Mouse (Mus musculus): ENCODE measurements around the gene B3galt4. TPM values are rescaled to one million over a fixed set of nuclear protein-coding genes. Genes with fewer than 3 reads are reported as not detected.
A peak's percentile ranks its signal among the peaks of the same experiment; 100 is the strongest.

Gene B3galt4
- polyA plus RNA-seq, 1 experiment, result 4.1 TPM

GRCm38 (mm10) chr17:33918293-33919203 lies 32.7 kb downstream of the B3galt4 start:
- peak overlapping the region; percentile 89 for H3K27ac ChIP-seq (ENCODE audit: control insufficient read depth, insufficient read depth, low read depth, low read length, poor library complexity)
- H3K4me3 ChIP-seq (replicated peaks; ENCODE audit: control insufficient read depth, low read depth, low read length), result peak overlapping the region; percentile 78
- TF ChIP-seq CTCF (IDR thresholded peaks at IDR 0.05; ENCODE audit: control insufficient read depth, insufficient read depth, low read length), result no peak
- TF ChIP-seq POLR2A (IDR thresholded peaks at IDR 0.05; ENCODE audit: borderline replicate concordance, control insufficient read depth, low read depth, low read length), result no peak; the same call in 1 of the 2 replicates
- WGBS, result 71% methylated on average over 37 of the region's 37 CpGs
- peaks cover 6% of the 10 kb centered on the region for H3K4me1 ChIP-seq (ENCODE audit: control insufficient read depth, insufficient read depth, low read length)

DNA sequence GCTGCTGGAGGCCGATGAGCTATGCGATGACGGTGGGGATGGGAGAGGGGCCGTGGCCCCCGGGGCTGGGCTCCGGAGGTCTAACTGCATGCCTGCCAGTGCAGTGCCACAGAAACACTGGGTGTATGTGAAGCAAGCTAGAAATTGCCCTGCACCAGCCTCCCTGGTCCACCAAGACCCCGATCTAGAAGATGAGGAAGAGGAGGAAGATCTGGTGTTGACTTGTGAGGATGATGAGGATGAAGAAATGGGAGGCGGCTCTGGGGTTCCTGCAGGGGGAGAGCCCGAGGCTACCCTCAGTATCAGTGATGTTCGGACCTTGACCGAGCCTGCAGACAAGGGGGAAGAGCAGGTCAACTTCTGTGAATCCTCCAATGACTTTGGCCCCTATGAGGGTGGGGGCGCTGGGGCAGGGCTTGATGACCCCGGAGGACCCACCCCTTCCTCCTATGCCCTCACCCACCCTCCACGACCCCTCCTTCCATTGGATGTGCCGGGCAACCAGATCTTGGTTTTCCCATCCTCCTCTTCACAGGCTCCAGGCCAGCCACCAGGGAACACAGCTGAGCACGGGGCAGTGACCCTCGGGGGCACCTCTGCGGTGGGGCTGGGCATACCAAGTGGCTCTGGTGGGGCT lies 33.5 kb downstream of the B3galt4 start:
- H3K27ac ChIP-seq (ENCODE audit: control insufficient read depth, insufficient read depth, low read depth, low read length, poor library complexity), result no peak overlapping the region
- TF ChIP-seq CTCF (IDR thresholded peaks at IDR 0.05; ENCODE audit: control insufficient read depth, insufficient read depth, low read length) (no peak), POLR2A (IDR thresholded peaks at IDR 0.05; ENCODE audit: borderline replicate concordance, control insufficient read depth, low read depth, low read length) (no peak)
- no peak overlapping the region for H3K4me3 ChIP-seq (replicated peaks; ENCODE audit: control insufficient read depth, low read depth, low read length)
- 94% methylated on average over 18 of the region's 18 CpGs for WGBS
- peaks cover 6% of the 10 kb centered on the region for H3K4me1 ChIP-seq (ENCODE audit: control insufficient read depth, insufficient read depth, low read length)

- H3K27ac ChIP-seq (ENCODE audit: control insufficient read depth, insufficient read depth, low read depth, low read length, poor library complexity), result no peak overlapping the region
- H3K4me1 ChIP-seq (ENCODE audit: control insufficient read depth, insufficient read depth, low read length), result peaks cover 6% of the 10 kb centered on the region
- TF ChIP-seq CTCF (IDR thresholded peaks at IDR 0.05; ENCODE audit: control insufficient read depth, insufficient read depth, low read length) (no peak), POLR2A (IDR thresholded peaks at IDR 0.05; ENCODE audit: borderline replicate concordance, control insufficient read depth, low read depth, low read length) (peak; percentile 17; the same call in 1 of the 2 replicates)
- 88% methylated on average over 31 of the region's 31 CpGs for WGBS
- H3K4me3 ChIP-seq (replicated peaks; ENCODE audit: control insufficient read depth, low read depth, low read length), result peak overlapping the region; percentile 41
Observed at GRCm38 (mm10) chr17:33916847-33917655, 34.2 kb downstream of the B3galt4 start.

GRCm38 (mm10) chr17:33916294-33916693 lies 35.0 kb downstream of the B3galt4 start:
- Histone ChIP-seq H3K4me1 (ENCODE audit: control insufficient read depth, insufficient read depth, low read length) (peaks cover 6% of the 10 kb centered on the region), H3K27ac (ENCODE audit: control insufficient read depth, insufficient read depth, low read depth, low read length, poor library complexity) (no peak overlapping the region), H3K4me3 (replicated peaks; ENCODE audit: control insufficient read depth, low read depth, low read length) (peak overlapping the region; percentile 66)
- TF ChIP-seq CTCF (IDR thresholded peaks at IDR 0.05; ENCODE audit: control insufficient read depth, insufficient read depth, low read length) (no peak), POLR2A (IDR thresholded peaks at IDR 0.05; ENCODE audit: borderline replicate concordance, control insufficient read depth, low read depth, low read length) (no peak)
- under 1% methylated on average over 16 of the region's 20 CpGs for WGBS

DNA sequence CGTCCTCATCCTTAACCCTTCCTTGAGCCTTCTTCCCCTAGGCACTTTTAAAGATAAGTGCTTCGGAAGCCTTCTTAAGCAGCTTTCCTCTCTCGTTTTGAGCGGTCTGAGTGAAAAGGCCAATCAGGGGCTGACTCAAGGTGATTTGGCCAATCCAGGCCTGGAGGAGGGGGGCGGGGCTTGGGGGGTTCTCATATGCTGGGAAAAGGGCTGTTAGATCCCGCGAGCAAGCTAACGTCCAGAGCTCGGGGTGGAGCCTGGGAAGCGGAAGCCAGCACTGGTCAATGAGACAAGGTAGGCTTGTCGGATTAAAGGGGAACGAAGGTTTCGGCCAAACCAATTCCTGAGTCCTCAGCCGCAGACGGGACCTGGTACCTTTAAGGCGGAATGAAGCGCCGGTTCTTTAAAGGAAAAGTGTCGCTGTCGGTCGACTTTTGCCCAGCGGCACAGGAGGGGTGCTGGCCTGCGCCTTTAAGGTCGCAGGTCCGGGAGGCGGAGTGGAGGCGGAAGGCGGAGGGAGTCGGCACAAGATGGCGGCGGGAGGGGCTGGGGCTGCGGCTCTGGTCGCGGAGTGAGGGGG lies 35.5 kb downstream of the B3galt4 start, which contains the start of the genes Tapbp and Zbtb22:
TSS of gene Tapbp (plus strand) at position 229 of the 580 bp plus-strand sequence.
TSS of gene Zbtb22 (plus strand) at position 234 of the 580 bp plus-strand sequence.
- peak within 1 kb of the TSS; percentile 54 for H3K27ac ChIP-seq (ENCODE audit: control insufficient read depth, insufficient read depth, low read depth, low read length, poor library complexity)
- peaks cover 6% of the 10 kb centered on the region for H3K4me1 ChIP-seq (ENCODE audit: control insufficient read depth, insufficient read depth, low read length)
- WGBS, result under 1% methylated on average over 33 of the region's 34 CpGs
- TF ChIP-seq POLR2A (IDR thresholded peaks at IDR 0.05; ENCODE audit: borderline replicate concordance, control insufficient read depth, low read depth, low read length) (peak; percentile 36; the same call in 1 of the 2 replicates), CTCF (IDR thresholded peaks at IDR 0.05; ENCODE audit: control insufficient read depth, insufficient read depth, low read length) (no peak)
- peak within 1 kb of the TSS; percentile 66 for H3K4me3 ChIP-seq (replicated peaks; ENCODE audit: control insufficient read depth, low read depth, low read length)

GRCm38 (mm10) chr17:33914969-33915391 lies 36.3 kb downstream of the B3galt4 start:
- 76% methylated on average over 13 of the region's 13 CpGs for WGBS
- H3K4me3 ChIP-seq (replicated peaks; ENCODE audit: control insufficient read depth, low read depth, low read length), result peak overlapping the region; percentile 35
- peaks cover 6% of the 10 kb centered on the region for H3K4me1 ChIP-seq (ENCODE audit: control insufficient read depth, insufficient read depth, low read length)
- no peak overlapping the region for H3K27ac ChIP-seq (ENCODE audit: control insufficient read depth, insufficient read depth, low read depth, low read length, poor library complexity)
- TF ChIP-seq CTCF (IDR thresholded peaks at IDR 0.05; ENCODE audit: control insufficient read depth, insufficient read depth, low read length) (peak; percentile 23; the same call in 1 of the 2 replicates), POLR2A (IDR thresholded peaks at IDR 0.05; ENCODE audit: borderline replicate concordance, control insufficient read depth, low read depth, low read length) (no peak)

DNA sequence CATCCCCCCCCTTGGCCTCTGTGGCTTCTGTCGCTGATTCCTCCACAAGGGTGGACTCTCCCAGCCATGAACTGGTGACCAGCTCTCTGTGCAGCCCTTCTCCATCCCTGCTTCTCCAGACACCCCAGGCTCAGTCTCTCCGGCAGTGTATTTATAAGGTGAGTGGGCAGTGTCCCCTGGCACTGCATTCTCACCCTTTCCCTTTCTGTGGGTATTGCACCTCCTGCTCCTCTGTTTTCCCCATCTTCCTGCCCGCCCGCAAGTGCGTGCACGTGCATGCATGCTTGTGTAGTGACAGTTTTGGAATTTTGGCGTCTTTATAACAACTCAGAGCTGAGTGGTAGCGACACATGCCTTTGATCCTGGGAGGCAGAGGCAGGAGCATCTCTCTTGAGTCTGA lies 37.4 kb downstream of the B3galt4 start:
- 90% methylated on average over 8 of the region's 8 CpGs for WGBS
- peaks cover 6% of the 10 kb centered on the region for H3K4me1 ChIP-seq (ENCODE audit: control insufficient read depth, insufficient read depth, low read length)
- H3K4me3 ChIP-seq (replicated peaks; ENCODE audit: control insufficient read depth, low read depth, low read length), result no peak overlapping the region
- TF ChIP-seq POLR2A (IDR thresholded peaks at IDR 0.05; ENCODE audit: borderline replicate concordance, control insufficient read depth, low read depth, low read length), result no peak
- TF ChIP-seq CTCF (IDR thresholded peaks at IDR 0.05; ENCODE audit: control insufficient read depth, insufficient read depth, low read length), result no peak
- no peak overlapping the region for H3K27ac ChIP-seq (ENCODE audit: control insufficient read depth, insufficient read depth, low read depth, low read length, poor library complexity)
